Mouse (Mus musculus) liver, embryonic 14 days (tissue): ENCODE data around the gene Mtnr1b. TPM values are rescaled to one million over a fixed set of nuclear protein-coding genes. Genes with fewer than 3 reads are reported as not detected.

Source experiments
- polyA plus RNA-seq: library from polyadenylated mRNA; depleted of rRNA; stranded (reverse); fragments of >200 nt; gene quantifications from 2 replicates; pipeline ENCODE4 v1.2.3, GENCODE M21; 2012; rRNA removed

Mtnr1b gene
- not detected in 2 replicates for polyA plus RNA-seq

DNA sequence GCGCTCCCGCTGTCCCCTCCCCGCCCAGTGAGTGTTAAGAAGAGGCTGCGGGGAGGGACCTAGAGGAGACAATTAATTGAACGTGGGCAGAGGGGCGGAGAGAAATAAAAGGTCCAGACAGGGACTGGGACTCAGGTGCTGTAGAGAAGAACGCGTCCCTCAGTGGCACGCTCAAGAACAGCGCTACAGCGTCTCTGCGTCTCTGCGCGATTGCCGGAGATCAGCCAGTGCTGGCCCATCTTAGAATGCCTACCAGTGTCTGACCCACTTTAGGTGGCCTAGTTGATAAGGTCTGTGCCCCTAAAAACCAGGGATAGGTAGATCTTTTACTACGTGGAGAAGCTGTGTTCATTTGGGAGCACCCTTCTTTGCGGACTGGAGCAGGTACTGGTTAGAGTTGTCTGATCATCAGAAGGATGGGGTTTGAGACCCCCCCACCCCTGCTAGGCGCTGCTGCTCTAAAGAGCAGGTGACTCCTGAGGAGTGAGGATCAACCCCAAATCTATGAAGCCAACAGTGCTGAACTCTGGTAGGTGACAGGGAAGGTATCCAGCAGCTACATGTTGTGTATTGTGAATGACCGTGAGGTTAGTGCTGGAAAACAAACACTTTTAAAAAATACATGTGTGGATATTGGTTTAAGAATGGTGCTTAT, at the start of gene Mtnr1b:
Gene Mtnr1b, minus strand, starts transcription at position 51 of the 655 bp plus-strand sequence.

Other genes with a start within 250 kb of the Mtnr1b start
- 0.02 TPM in 1 of 2 replicates, not detected in the other for gene Deup1, start 246.6 kb downstream of the Mtnr1b start, polyA plus RNA-seq
- 0.72 and 0.91 TPM in 2 replicates for gene Slc36a4, start 164.8 kb downstream of the Mtnr1b start, polyA plus RNA-seq